Mouse (Mus musculus): Measurements from ENCODE around the gene Csnk1e.

GRCm38 (mm10) chr15:79411363-79412065 is 43.9 kb downstream of the Csnk1e start:
- TF ChIP-seq POLR2A (IDR thresholded peaks at IDR 0.05; ENCODE audit: low read depth, low read length): no peak
- peak; percentile 61 for TF ChIP-seq CTCF (conservative IDR thresholded peaks at IDR 0.05; ENCODE audit: insufficient read depth, insufficient read length, low read depth, low read length)
